Mouse (Mus musculus) hindbrain, embryonic 16.5 days (tissue): ENCODE results near the gene Gm10721. TPM values are rescaled to one million over a fixed set of nuclear protein-coding genes. Genes with fewer than 3 reads are reported as not detected.
"Not testable (repeated sequence)": the region's sequence is repeated elsewhere in the genome, so short reads cannot be mapped to it uniquely, and the experiment has no call there.

Experiments used
- ATAC-seq: fragments of 200-750 bp; cut with Nextera tagmentation; 2 replicates; pipeline ENCODE4 v1.8.0; 2017; ENCODE audit warnings: moderate TSS enrichment, moderate library complexity
- H3K27ac ChIP-seq: fragments of 300-500 bp; sonication (generic); 2 replicates; pipeline ENCODE4 v1.5.1; 2014; ENCODE audit warnings: low read depth, mild to moderate bottlenecking, control low read depth, low read length, moderate library complexity
- H3K27me3 ChIP-seq: fragments of 300-500 bp; sonication (generic); replicated peaks from 2 replicates; pipeline ENCODE4 v1.6.1; 2014; ENCODE audit warnings: low read length; ENCODE audit not compliant: control insufficient read depth, insufficient read depth
- H3K36me3 ChIP-seq: fragments of 300-500 bp; sonication (generic); 2 replicates; pipeline ENCODE4 v1.6.1; 2014; ENCODE audit warnings: mild to moderate bottlenecking, low read length, moderate library complexity, mixed read lengths; ENCODE audit not compliant: control insufficient read depth, insufficient read depth
- H3K4me1 ChIP-seq: fragments of 300-500 bp; sonication (generic); 2 replicates; pipeline ENCODE4 v1.6.1; 2014; ENCODE audit warnings: low read depth, low read length; ENCODE audit not compliant: control insufficient read depth, insufficient read depth
- H3K4me2 ChIP-seq: fragments of 300-500 bp; sonication (generic); 2 replicates; pipeline ENCODE4 v1.6.1; 2014; ENCODE audit warnings: mild to moderate bottlenecking, low read length, control low read depth, moderate library complexity
- H3K4me3 ChIP-seq: fragments of 300-500 bp; sonication (generic); 2 replicates; pipeline ENCODE4 v1.5.1; 2014; ENCODE audit warnings: mild to moderate bottlenecking, low read length, control low read depth, moderate library complexity
- H3K9ac ChIP-seq: fragments of 300-500 bp; sonication (generic); 2 replicates; pipeline ENCODE4 v1.6.1; 2014; ENCODE audit warnings: low read depth, mild to moderate bottlenecking, control low read depth, low read length, moderate library complexity
- H3K9me3 ChIP-seq: fragments of 300-500 bp; sonication (generic); 2 replicates; pipeline ENCODE4 v1.6.1; 2014; ENCODE audit warnings: mild to moderate bottlenecking, low read length, moderate library complexity; ENCODE audit not compliant: control insufficient read depth
- WGBS: fragments of 180-500 bp; shearing (Covaris S2); extraction: QIAGEN DNeasy Blood & Tissue Kit; methylation state at CpG from one replicate; pipeline ENCODE4 v1.1.7; 2014; 5-methylcytosine and 5-hydroxymethylcytosine counted together
- polyA plus RNA-seq: library from polyadenylated mRNA; unstranded; fragments of >200 nt; fragmentation: Nextera tagmentation; extraction: Ambion mirVana; gene quantifications from 2 replicates; pipeline ENCODE4 v1.2.1, GENCODE M21; 2015

Gene Gm10721
- not detected in 2 replicates for polyA plus RNA-seq

- not testable (repeated sequence) for H3K4me3 ChIP-seq, H3K4me1 ChIP-seq, H3K27ac ChIP-seq, H3K4me2 ChIP-seq, H3K36me3 ChIP-seq, H3K27me3 ChIP-seq, H3K9me3 ChIP-seq, H3K9ac ChIP-seq
- ATAC-seq: peak; percentile 66; the same call in 1 of the 2 replicates
- WGBS: no CpG with 5 or more reads among the region's 11 CpGs
Observed at GRCm38 (mm10) chr9:3012733-3013279, at the start of gene Gm10721. Gene Gm10721, plus strand, starts transcription at chr9:3013140.

DNA sequence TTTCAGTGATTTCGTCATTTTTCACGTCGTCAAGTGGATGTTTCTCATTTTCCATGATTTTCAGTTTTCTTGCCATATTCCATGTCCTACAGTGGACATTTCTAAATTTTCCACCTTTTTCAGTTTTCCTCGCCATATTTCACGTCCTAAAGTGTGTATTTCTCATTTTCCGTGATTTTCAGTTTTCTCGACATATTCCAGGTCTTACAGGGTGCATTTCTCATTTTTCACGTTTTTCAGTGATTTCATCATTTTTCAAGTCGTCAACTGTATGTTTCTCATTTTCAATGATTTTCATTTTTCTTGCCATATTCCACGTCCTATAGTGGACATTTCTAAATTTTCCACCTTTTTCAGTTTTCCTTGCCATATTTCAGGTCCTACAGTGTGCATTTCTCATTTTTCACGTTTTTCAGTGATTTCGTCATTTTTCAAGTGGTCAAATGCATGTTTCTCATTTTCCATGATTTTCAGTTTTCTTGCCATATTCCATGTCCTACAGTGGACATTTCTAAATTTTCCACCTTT, 12.4 kb upstream of the Gm10721 start, which contains the start of gene Gm10722:
Gene Gm10722 (plus strand): TSS at position 478 of the 528 bp plus-strand sequence.
- not testable (repeated sequence) for H3K27me3 ChIP-seq, H3K36me3 ChIP-seq, H3K9ac ChIP-seq, ATAC-seq, H3K4me3 ChIP-seq, H3K4me2 ChIP-seq, H3K27ac ChIP-seq, H3K4me1 ChIP-seq, H3K9me3 ChIP-seq
- 72% methylated on average over 12 of the region's 12 CpGs for WGBS

- WGBS: 65% methylated on average over 8 of the region's 8 CpGs
- H3K4me1 ChIP-seq, H3K9ac ChIP-seq, H3K27ac ChIP-seq, H3K4me2 ChIP-seq, H3K4me3 ChIP-seq, H3K9me3 ChIP-seq, H3K36me3 ChIP-seq, H3K27me3 ChIP-seq, ATAC-seq: not testable (repeated sequence)
Observed at GRCm38 (mm10) chr9:3001006-3001405, 11.9 kb upstream of the Gm10721 start.

DNA sequence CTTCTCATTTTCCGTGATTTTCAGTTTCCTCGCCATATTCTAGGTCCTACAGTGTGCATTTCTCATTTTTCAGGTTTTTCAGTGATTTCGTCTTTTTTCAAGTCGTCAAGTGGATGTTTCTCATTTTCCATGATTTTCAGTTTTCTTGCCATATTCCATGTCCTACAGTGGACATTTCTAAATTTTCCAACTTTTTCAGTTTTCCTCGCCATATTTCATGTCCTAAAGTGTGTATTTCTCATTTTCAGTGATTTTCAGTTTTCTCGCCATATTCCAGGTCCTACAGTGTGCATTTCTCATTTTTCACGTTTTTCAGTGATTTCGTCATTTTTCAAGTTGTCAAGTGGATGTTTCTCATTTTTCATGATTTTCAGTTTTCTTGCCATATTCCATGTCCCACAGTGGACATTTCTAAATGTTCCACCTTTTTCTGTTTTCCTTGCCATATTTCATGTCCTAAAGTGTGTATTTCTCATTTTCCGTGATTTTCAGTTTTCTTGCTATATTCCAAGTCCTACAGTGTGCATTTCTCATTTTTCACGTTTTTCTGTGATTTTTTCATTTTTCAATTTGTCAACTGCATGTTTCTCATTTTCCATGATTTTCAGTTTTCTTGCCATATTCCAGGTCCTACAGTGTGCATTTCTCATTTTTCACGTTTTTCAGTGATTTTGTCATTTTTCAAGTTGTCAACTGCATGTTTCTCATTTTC, 10.8 kb upstream of the Gm10721 start:
- not testable (repeated sequence) for H3K4me1 ChIP-seq, H3K27me3 ChIP-seq, H3K36me3 ChIP-seq, H3K27ac ChIP-seq, H3K9me3 ChIP-seq, H3K4me2 ChIP-seq, H3K9ac ChIP-seq, H3K4me3 ChIP-seq
- WGBS: 59% methylated on average over 8 of the region's 11 CpGs
- peak; percentile 88 for ATAC-seq

DNA sequence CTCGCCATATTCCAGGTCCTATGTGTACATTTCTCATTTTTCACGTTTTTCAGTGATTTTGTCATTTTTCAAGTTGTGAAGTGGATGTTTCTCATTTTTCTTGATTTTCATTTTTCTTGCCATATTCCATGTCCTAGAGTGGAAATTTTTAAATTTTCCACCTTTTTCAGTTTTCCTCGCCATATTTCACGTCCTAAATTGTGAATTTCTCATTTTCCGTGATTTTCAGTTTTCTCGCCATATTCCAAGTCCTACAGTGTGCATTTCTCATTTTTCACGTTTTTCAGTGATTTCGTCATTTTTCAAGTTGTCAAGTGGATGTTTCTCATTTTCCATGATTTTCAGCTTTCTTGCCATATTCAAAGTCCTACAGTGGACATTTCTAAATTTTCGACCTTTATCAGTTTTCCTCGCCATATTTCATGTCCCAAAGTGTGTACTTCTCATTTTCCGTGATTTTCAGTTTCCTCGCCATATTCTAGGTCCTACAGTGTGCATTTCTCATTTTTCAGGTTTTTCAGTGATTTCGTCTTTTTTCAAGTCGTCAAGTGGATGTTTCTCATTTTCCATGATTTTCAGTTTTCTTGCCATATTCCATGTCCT, 10.0 kb upstream of the Gm10721 start, which contains the start of gene Gm11168:
Gene Gm11168 (plus strand): TSS at position 553 of the 603 bp plus-strand sequence.
- H3K27me3 ChIP-seq, H3K36me3 ChIP-seq, H3K9me3 ChIP-seq, H3K9ac ChIP-seq, ATAC-seq, H3K4me2 ChIP-seq, H3K4me3 ChIP-seq, H3K27ac ChIP-seq, H3K4me1 ChIP-seq: not testable (repeated sequence)
- 70% methylated on average over 6 of the region's 14 CpGs for WGBS

- not testable (repeated sequence) for H3K4me3 ChIP-seq, ATAC-seq, H3K9ac ChIP-seq, H3K27me3 ChIP-seq, H3K36me3 ChIP-seq, H3K9me3 ChIP-seq, H3K4me2 ChIP-seq, H3K27ac ChIP-seq, H3K4me1 ChIP-seq
- 83% methylated on average over 1 of the region's 5 CpGs for WGBS
Observed at GRCm38 (mm10) chr9:3006179-3006578, 6.8 kb upstream of the Gm10721 start.

DNA sequence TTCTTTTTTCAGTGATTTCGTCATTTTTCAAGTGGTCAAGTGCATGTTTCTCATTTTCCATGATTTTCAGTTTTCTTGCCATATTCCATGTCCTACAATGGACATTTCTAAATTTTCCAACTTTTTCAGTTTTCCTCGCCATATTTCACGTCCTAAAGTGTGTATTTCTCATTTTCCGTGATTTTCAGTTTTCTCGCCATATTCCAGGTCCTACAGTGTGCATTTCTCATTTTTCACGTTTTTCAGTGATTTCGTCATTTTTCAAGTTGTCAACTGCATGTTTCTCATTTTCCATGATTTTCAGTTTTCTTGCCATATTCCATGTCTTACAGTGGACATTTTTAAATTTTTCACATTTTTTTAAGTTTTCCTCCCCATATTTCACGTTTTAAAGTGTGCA, 6.3 kb upstream of the Gm10721 start:
- not testable (repeated sequence) for H3K9me3 ChIP-seq

DNA sequence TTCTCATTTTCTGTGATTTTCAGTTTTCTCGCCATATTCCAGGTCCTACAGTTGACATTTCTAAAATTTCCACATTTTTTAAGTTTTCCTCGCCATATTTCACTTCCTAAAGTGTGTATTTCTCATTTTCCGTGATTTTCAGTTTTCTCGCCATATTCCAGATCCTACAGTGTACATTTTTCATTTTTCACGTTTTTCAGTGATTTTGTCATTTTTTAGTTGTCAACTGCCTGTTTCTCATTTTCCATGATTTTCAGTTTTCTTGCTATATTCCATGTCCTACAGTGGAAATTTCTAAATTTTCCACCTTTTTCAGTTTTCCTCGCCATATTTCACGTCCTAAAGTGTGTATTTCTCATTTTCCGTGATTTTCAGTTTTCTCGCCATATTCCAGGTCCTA, 5.7 kb upstream of the Gm10721 start:
- H3K4me1 ChIP-seq, H3K4me2 ChIP-seq, H3K27me3 ChIP-seq, H3K9me3 ChIP-seq, H3K4me3 ChIP-seq, H3K9ac ChIP-seq, H3K36me3 ChIP-seq, ATAC-seq, H3K27ac ChIP-seq: not testable (repeated sequence)
- 75% methylated on average over 7 of the region's 9 CpGs for WGBS

More for the DNA sequence above, 6.3 kb upstream of the Gm10721 start:
- not testable (repeated sequence) for H3K27me3 ChIP-seq, H3K4me3 ChIP-seq, H3K4me2 ChIP-seq, H3K27ac ChIP-seq, H3K4me1 ChIP-seq, H3K9ac ChIP-seq, H3K36me3 ChIP-seq
- peak; percentile 80 for ATAC-seq
- 73% methylated on average over 8 of the region's 8 CpGs for WGBS

DNA sequence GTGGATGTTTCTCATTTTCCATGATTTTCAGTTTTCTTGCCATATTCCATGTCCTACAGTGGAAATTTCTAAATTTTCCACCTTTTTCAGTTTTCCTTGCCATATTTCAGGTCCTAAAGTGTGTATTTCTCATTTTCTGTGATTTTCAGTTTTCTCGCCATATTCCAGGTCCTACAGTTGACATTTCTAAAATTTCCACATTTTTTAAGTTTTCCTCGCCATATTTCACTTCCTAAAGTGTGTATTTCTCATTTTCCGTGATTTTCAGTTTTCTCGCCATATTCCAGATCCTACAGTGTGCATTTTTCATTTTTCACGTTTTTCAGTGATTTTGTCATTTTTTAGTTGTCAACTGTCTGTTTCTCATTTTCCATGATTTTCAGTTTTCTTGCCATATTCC, 3.6 kb upstream of the Gm10721 start:
- H3K4me3 ChIP-seq, H3K27ac ChIP-seq, H3K4me1 ChIP-seq, H3K36me3 ChIP-seq, H3K9me3 ChIP-seq, H3K27me3 ChIP-seq, H3K9ac ChIP-seq, H3K4me2 ChIP-seq: not testable (repeated sequence)
- peak; percentile 56 for ATAC-seq
- WGBS: no CpG with 5 or more reads among the region's 5 CpGs
